Mouse (Mus musculus) midbrain, embryonic 14.5 days (tissue): ENCODE measurements around the gene Gpr137c. TPM values are rescaled to one million over a fixed set of nuclear protein-coding genes. Genes with fewer than 3 reads are reported as not detected.

Experiments
- ATAC-seq: fragments of 200-750 bp; cut with Nextera tagmentation; 2 replicates; pipeline ENCODE4 v1.8.0; 2017; ENCODE audit warnings: moderate number of reproducible peaks, moderate library complexity; ENCODE audit not compliant: low FRiP score, low TSS enrichment
- DNase-seq: peaks from one replicate; pipeline ENCODE4 v3.0.0-alpha.2; 2015
- H3K27ac ChIP-seq: fragments of 300-500 bp; sonication (generic); replicated peaks from 2 replicates; pipeline ENCODE4 v1.5.1; 2014; ENCODE audit warnings: mild to moderate bottlenecking, low read depth, low read length, moderate library complexity
- H3K27me3 ChIP-seq: fragments of 300-500 bp; sonication (generic); 2 replicates; pipeline ENCODE4 v1.6.1; 2014; ENCODE audit warnings: low read length, control low read depth, mixed read lengths; ENCODE audit not compliant: control insufficient read depth, insufficient read depth
- H3K36me3 ChIP-seq: fragments of 300-500 bp; sonication (generic); 2 replicates; pipeline ENCODE4 v1.6.1; 2014; ENCODE audit warnings: low read length, control low read depth; ENCODE audit not compliant: control insufficient read depth, insufficient read depth
- H3K4me1 ChIP-seq: fragments of 300-500 bp; sonication (generic); 2 replicates; pipeline ENCODE4 v1.6.1; 2014; ENCODE audit warnings: mild to moderate bottlenecking, antibody characterized with exemption, low read length, control low read depth; ENCODE audit not compliant: control insufficient read depth, insufficient read depth
- H3K4me2 ChIP-seq: fragments of 300-500 bp; sonication (generic); 2 replicates; pipeline ENCODE4 v1.6.1; 2014; ENCODE audit warnings: mild to moderate bottlenecking, low read length, moderate library complexity
- H3K4me3 ChIP-seq: fragments of 300-500 bp; sonication (generic); replicated peaks from 2 replicates; pipeline ENCODE4 v1.5.1; 2014; ENCODE audit warnings: low read depth, low read length
- H3K9ac ChIP-seq: fragments of 300-500 bp; sonication (generic); replicated peaks from 2 replicates; pipeline ENCODE4 v1.6.1; 2014; ENCODE audit warnings: mild to moderate bottlenecking, low read length, moderate library complexity
- H3K9me3 ChIP-seq: fragments of 300-500 bp; sonication (generic); 2 replicates; pipeline ENCODE4 v1.6.1; 2016; ENCODE audit warnings: low read length, control low read depth, mixed read lengths; ENCODE audit not compliant: control insufficient read depth
- WGBS: fragments of 180-500 bp; shearing (Covaris S2); extraction: QIAGEN DNeasy Blood & Tissue Kit; methylation state at CpG from one replicate; pipeline ENCODE4 v1.1.7; 2014; 5-methylcytosine and 5-hydroxymethylcytosine counted together
- polyA plus RNA-seq: library from polyadenylated mRNA; unstranded; fragments of >200 nt; fragmentation: Nextera tagmentation; extraction: Ambion mirVana; gene quantifications from 2 replicates; pipeline ENCODE4 v1.2.1, GENCODE M21; 2014

Gene Gpr137c
- polyA plus RNA-seq, 1 experiment from 2014 or later: 21.1 TPM

GRCm38 (mm10) chr14:45307630-45308328 lies 88.3 kb downstream of the Gpr137c start:
- Histone ChIP-seq H3K9me3 (no peaks in the 10 kb centered on the region), H3K27ac (no peak overlapping the region), H3K36me3 (peaks cover 7% of the 10 kb centered on the region)

GRCm38 (mm10) chr14:45309646-45310045 lies 90.1 kb downstream of the Gpr137c start:
- peaks cover 4% of the 10 kb centered on the region; the same call in 1 of the 2 replicates for H3K36me3 ChIP-seq
- H3K4me1 ChIP-seq: no peaks in the 10 kb centered on the region
- ATAC-seq (no peak), DNase-seq (no peak)
- no peaks in the 10 kb centered on the region for H3K9me3 ChIP-seq
- no peak overlapping the region for H3K4me3 ChIP-seq
- no peaks in the 10 kb centered on the region for H3K27me3 ChIP-seq
- H3K27ac ChIP-seq: no peak overlapping the region
- no peak overlapping the region for H3K9ac ChIP-seq
- WGBS: 92% methylated on average over 13 of the region's 13 CpGs
- H3K4me2 ChIP-seq: no peak overlapping the region

More at GRCm38 (mm10) chr14:45307630-45308328, 88.3 kb downstream of the Gpr137c start:
- no peak overlapping the region for H3K4me2 ChIP-seq
- no peak for ATAC-seq
- no peak for DNase-seq
- no peak overlapping the region for H3K9ac ChIP-seq
- no peak overlapping the region for H3K4me3 ChIP-seq
- H3K4me1 ChIP-seq: no peaks in the 10 kb centered on the region
- no peaks in the 10 kb centered on the region for H3K27me3 ChIP-seq
- WGBS: 92% methylated on average over 8 of the region's 8 CpGs

- DNase-seq (no peak), ATAC-seq (no peak)
- H3K36me3 ChIP-seq: peaks cover under 1% of the 10 kb centered on the region; the same call in 1 of the 2 replicates
- no peak overlapping the region for H3K27ac ChIP-seq
- H3K27me3 ChIP-seq: no peaks in the 10 kb centered on the region
- H3K4me2 ChIP-seq: no peak overlapping the region
- 92% methylated on average over 14 of the region's 14 CpGs for WGBS
- no peaks in the 10 kb centered on the region for H3K4me1 ChIP-seq
- no peak overlapping the region for H3K9ac ChIP-seq
- H3K9me3 ChIP-seq: no peaks in the 10 kb centered on the region
- H3K4me3 ChIP-seq: no peak overlapping the region
Measured at GRCm38 (mm10) chr14:45310101-45310500, 90.6 kb downstream of the Gpr137c start.

- ATAC-seq: no peak
- DNase-seq: no peak
- 83% methylated on average over 5 of the region's 5 CpGs for WGBS
- Histone ChIP-seq H3K4me3 (peak overlapping the region; percentile 76), H3K9me3 (no peaks in the 10 kb centered on the region), H3K9ac (peak overlapping the region; percentile 90; the same call in 1 of the 2 replicates), H3K27ac (no peak overlapping the region), H3K36me3 (no peaks in the 10 kb centered on the region), H3K4me1 (peaks cover 27% of the 10 kb centered on the region), H3K27me3 (no peaks in the 10 kb centered on the region), H3K4me2 (peak overlapping the region; percentile 71)
Measured at GRCm38 (mm10) chr14:45316927-45317326, 97.4 kb downstream of the Gpr137c start.

GRCm38 (mm10) chr14:45317921-45318411 lies 98.4 kb downstream of the Gpr137c start:
- Histone ChIP-seq H3K27ac (peak overlapping the region; percentile 96), H3K36me3 (no peaks in the 10 kb centered on the region), H3K9me3 (no peaks in the 10 kb centered on the region), H3K4me3 (peak overlapping the region; percentile 76), H3K4me1 (peaks cover 27% of the 10 kb centered on the region), H3K9ac (peak overlapping the region; percentile 90), H3K27me3 (no peaks in the 10 kb centered on the region), H3K4me2 (peak overlapping the region; percentile 71)
- peak; percentile 69; the same call in 1 of the 2 replicates for ATAC-seq
- no peak for DNase-seq
- WGBS: under 1% methylated on average over 36 of the region's 38 CpGs

- no peaks in the 10 kb centered on the region for H3K9me3 ChIP-seq
- no peaks in the 10 kb centered on the region for H3K27me3 ChIP-seq
- H3K4me1 ChIP-seq: peaks cover 27% of the 10 kb centered on the region
- peak; percentile 95 for DNase-seq
- H3K36me3 ChIP-seq: no peaks in the 10 kb centered on the region
- peak; percentile 96 for ATAC-seq
- peak within 1 kb of the TSS; percentile 96 for H3K27ac ChIP-seq
- peak within 1 kb of the TSS; percentile 71 for H3K4me2 ChIP-seq
- WGBS: 1% methylated on average over 72 of the region's 74 CpGs
- H3K9ac ChIP-seq: peak within 1 kb of the TSS; percentile 90
- peak within 1 kb of the TSS; percentile 76 for H3K4me3 ChIP-seq
Measured at GRCm38 (mm10) chr14:45318426-45319236, 99.1 kb downstream of the Gpr137c start, which contains the start of gene Ero1l. Ero1l (minus strand) TSS chr14:45318771.

GRCm38 (mm10) chr14:45319237-45319610 lies 99.7 kb downstream of the Gpr137c start:
- Histone ChIP-seq H3K27me3 (no peaks in the 10 kb centered on the region), H3K4me1 (peaks cover 27% of the 10 kb centered on the region), H3K9ac (peak overlapping the region; percentile 90; the same call in 1 of the 2 replicates), H3K4me2 (peak overlapping the region; percentile 71), H3K27ac (peak overlapping the region; percentile 96), H3K4me3 (peak overlapping the region; percentile 76; the same call in 1 of the 2 replicates), H3K36me3 (no peaks in the 10 kb centered on the region), H3K9me3 (no peaks in the 10 kb centered on the region)
- no peak for DNase-seq
- WGBS: 62% methylated on average over 3 of the region's 3 CpGs
- no peak for ATAC-seq

GRCm38 (mm10) chr14:45320111-45320510 lies 100.6 kb downstream of the Gpr137c start:
- no peaks in the 10 kb centered on the region for H3K36me3 ChIP-seq
- no peak for DNase-seq
- H3K4me2 ChIP-seq: no peak overlapping the region
- no peak overlapping the region for H3K27ac ChIP-seq
- no peak for ATAC-seq
- WGBS: 79% methylated on average over 4 of the region's 4 CpGs
- no peaks in the 10 kb centered on the region for H3K9me3 ChIP-seq
- H3K4me3 ChIP-seq: no peak overlapping the region
- H3K27me3 ChIP-seq: no peaks in the 10 kb centered on the region
- no peak overlapping the region for H3K9ac ChIP-seq
- peaks cover 27% of the 10 kb centered on the region for H3K4me1 ChIP-seq
